Mouse (Mus musculus) heart, embryonic 16.5 days (tissue): ENCODE measurements around the gene Prss40. TPM values are rescaled to one million over a fixed set of nuclear protein-coding genes. Genes with fewer than 3 reads are reported as not detected.
"Not testable (repeated sequence)": the region's sequence is repeated elsewhere in the genome, so short reads cannot be mapped to it uniquely, and the experiment has no call there.

Experiments
- ATAC-seq: fragments of 200-750 bp; cut with Nextera tagmentation; replicated peaks from 2 replicates; pipeline ENCODE4 v1.8.0; 2017; ENCODE audit warnings: moderate number of reproducible peaks; ENCODE audit not compliant: insufficient read depth, low FRiP score; ENCODE audit errors: extremely low read depth
- H3K27ac ChIP-seq: fragments of 300-500 bp; sonication (generic); 2 replicates; pipeline ENCODE4 v1.5.1; 2014; ENCODE audit warnings: mild to moderate bottlenecking, low read length, control low read depth, moderate library complexity
- H3K27me3 ChIP-seq: fragments of 300-500 bp; sonication (generic); 2 replicates; pipeline ENCODE4 v1.6.1; 2014; ENCODE audit warnings: low read length, mixed read lengths; ENCODE audit not compliant: control insufficient read depth, insufficient read depth
- H3K36me3 ChIP-seq: fragments of 300-500 bp; sonication (generic); 2 replicates; pipeline ENCODE4 v1.6.1; 2014; ENCODE audit not compliant: control insufficient read depth, insufficient read depth
- H3K4me1 ChIP-seq: fragments of 300-500 bp; sonication (generic); 2 replicates; pipeline ENCODE4 v1.6.1; 2014; ENCODE audit warnings: low read length, mixed read lengths; ENCODE audit not compliant: control insufficient read depth, insufficient read depth
- H3K4me2 ChIP-seq: fragments of 300-500 bp; sonication (generic); 2 replicates; pipeline ENCODE4 v1.6.1; 2014; ENCODE audit warnings: low read depth, mild to moderate bottlenecking, control low read depth, low read length
- H3K4me3 ChIP-seq: fragments of 300-500 bp; sonication (generic); 2 replicates; pipeline ENCODE4 v1.5.1; 2014; ENCODE audit warnings: mild to moderate bottlenecking, control low read depth, low read length
- H3K9ac ChIP-seq: fragments of 300-500 bp; sonication (generic); 2 replicates; pipeline ENCODE4 v1.6.1; 2014; ENCODE audit warnings: low read length, control low read depth
- H3K9me3 ChIP-seq: fragments of 300-500 bp; sonication (generic); replicated peaks from 2 replicates; pipeline ENCODE4 v1.6.1; 2016; ENCODE audit warnings: low read length; ENCODE audit not compliant: control insufficient read depth
- WGBS: fragments of 180-500 bp; shearing (Covaris S2); extraction: QIAGEN DNeasy Blood & Tissue Kit; methylation state at CpG from one replicate; pipeline ENCODE4 v1.1.7; 2014; 5-methylcytosine and 5-hydroxymethylcytosine counted together
- polyA plus RNA-seq: library from polyadenylated mRNA; unstranded; fragments of >200 nt; fragmentation: Nextera tagmentation; extraction: Ambion mirVana; gene quantifications from 2 replicates; pipeline ENCODE4 v1.2.1, GENCODE M21; 2015

Gene Prss40
- polyA plus RNA-seq, 1 experiment from 2014 or later, result not detected

GRCm38 (mm10) chr1:34517797-34518196 lies 42.9 kb downstream of the Prss40 start:
- ATAC-seq, H3K27ac ChIP-seq, H3K4me2 ChIP-seq, H3K4me1 ChIP-seq, H3K27me3 ChIP-seq, H3K36me3 ChIP-seq, H3K9ac ChIP-seq, H3K9me3 ChIP-seq, H3K4me3 ChIP-seq: not testable (repeated sequence)
- WGBS, result 42% methylated on average over 1 of the region's 1 CpGs

- not testable (repeated sequence) for H3K4me1 ChIP-seq, H3K36me3 ChIP-seq, H3K4me2 ChIP-seq, H3K4me3 ChIP-seq, H3K9ac ChIP-seq, H3K27me3 ChIP-seq, H3K9me3 ChIP-seq, H3K27ac ChIP-seq, ATAC-seq
- WGBS, result 35% methylated on average over 6 of the region's 6 CpGs
Measured at GRCm38 (mm10) chr1:34517297-34517696, 43.4 kb downstream of the Prss40 start.

GRCm38 (mm10) chr1:34516595-34516994 lies 44.1 kb downstream of the Prss40 start:
- no peak for ATAC-seq
- 17% methylated on average over 5 of the region's 5 CpGs for WGBS
- no peaks in the 10 kb centered on the region; the same call in 1 of the 2 replicates for H3K4me1 ChIP-seq
- H3K27me3 ChIP-seq, result no peaks in the 10 kb centered on the region
- no peak overlapping the region for H3K4me3 ChIP-seq
- H3K4me2 ChIP-seq, result no peak overlapping the region
- peaks cover 2% of the 10 kb centered on the region; the same call in 1 of the 2 replicates for H3K9me3 ChIP-seq
- H3K27ac ChIP-seq, result no peak overlapping the region
- no peak overlapping the region for H3K9ac ChIP-seq
- no peaks in the 10 kb centered on the region for H3K36me3 ChIP-seq

- H3K9ac ChIP-seq, result no peak overlapping the region
- H3K27ac ChIP-seq, result no peak overlapping the region
- no peaks in the 10 kb centered on the region for H3K4me1 ChIP-seq
- H3K36me3 ChIP-seq, result no peaks in the 10 kb centered on the region
- 79% methylated on average over 4 of the region's 4 CpGs for WGBS
- peaks cover 2% of the 10 kb centered on the region; the same call in 1 of the 2 replicates for H3K9me3 ChIP-seq
- H3K27me3 ChIP-seq, result no peaks in the 10 kb centered on the region
- no peak overlapping the region for H3K4me3 ChIP-seq
- no peak overlapping the region for H3K4me2 ChIP-seq
- ATAC-seq, result no peak
Measured at GRCm38 (mm10) chr1:34513068-34513467, 47.7 kb downstream of the Prss40 start.

- no peaks in the 10 kb centered on the region for H3K4me1 ChIP-seq
- H3K4me2 ChIP-seq, result no peak overlapping the region
- WGBS, result 8% methylated on average over 3 of the region's 3 CpGs
- no peak overlapping the region for H3K4me3 ChIP-seq
- no peaks in the 10 kb centered on the region for H3K9me3 ChIP-seq
- no peaks in the 10 kb centered on the region for H3K36me3 ChIP-seq
- ATAC-seq, result peak; percentile 58
- H3K9ac ChIP-seq, result no peak overlapping the region
- H3K27ac ChIP-seq, result no peak overlapping the region
- H3K27me3 ChIP-seq, result no peaks in the 10 kb centered on the region
Measured at GRCm38 (mm10) chr1:34511027-34511426, 49.7 kb downstream of the Prss40 start.

- H3K9me3 ChIP-seq, result no peaks in the 10 kb centered on the region
- H3K27me3 ChIP-seq, result no peaks in the 10 kb centered on the region
- whole genome bisulfite sequencing, result 5% methylated on average over 7 of the region's 7 CpGs
- H3K9ac ChIP-seq, result no peak overlapping the region
- H3K4me3 ChIP-seq, result no peak overlapping the region; the same call in 1 of the 2 replicates
- no peaks in the 10 kb centered on the region for H3K36me3 ChIP-seq
- H3K4me2 ChIP-seq, result peak overlapping the region; percentile 49
- H3K4me1 ChIP-seq, result no peaks in the 10 kb centered on the region
- no peak overlapping the region for H3K27ac ChIP-seq
- ATAC-seq, result no peak
Measured at GRCm38 (mm10) chr1:34510575-34510981, 50.2 kb downstream of the Prss40 start.

- Histone ChIP-seq H3K36me3 (no peaks in the 10 kb centered on the region), H3K4me1 (no peaks in the 10 kb centered on the region), H3K27ac (no peak overlapping the region), H3K9me3 (no peaks in the 10 kb centered on the region), H3K27me3 (no peaks in the 10 kb centered on the region), H3K4me2 (no peak overlapping the region), H3K4me3 (no peak overlapping the region), H3K9ac (no peak overlapping the region)
- no peak for ATAC-seq
- 82% methylated on average over 3 of the region's 3 CpGs for WGBS
Measured at GRCm38 (mm10) chr1:34507986-34508385, 52.8 kb downstream of the Prss40 start.

- Histone ChIP-seq H3K9me3 (no peaks in the 10 kb centered on the region), H3K4me2 (no peak overlapping the region), H3K9ac (no peak overlapping the region), H3K27ac (no peak overlapping the region), H3K4me3 (no peak overlapping the region), H3K36me3 (no peaks in the 10 kb centered on the region), H3K27me3 (no peaks in the 10 kb centered on the region), H3K4me1 (no peaks in the 10 kb centered on the region)
- no peak for ATAC-seq
- 67% methylated on average over 4 of the region's 4 CpGs for WGBS
Measured at GRCm38 (mm10) chr1:34505970-34506551, 54.7 kb downstream of the Prss40 start.

GRCm38 (mm10) chr1:34505307-34505706 lies 55.4 kb downstream of the Prss40 start:
- Histone ChIP-seq H3K27me3 (no peaks in the 10 kb centered on the region), H3K36me3 (no peaks in the 10 kb centered on the region), H3K27ac (no peak overlapping the region), H3K4me1 (no peaks in the 10 kb centered on the region), H3K4me2 (no peak overlapping the region), H3K4me3 (no peak overlapping the region), H3K9me3 (no peaks in the 10 kb centered on the region), H3K9ac (no peak overlapping the region)
- no peak for ATAC-seq
- 62% methylated on average over 7 of the region's 7 CpGs for WGBS
